Mouse (Mus musculus) gastrocnemius, adult 2 months (tissue): ENCODE measurements around the gene Fgd1. TPM values are rescaled to one million over a fixed set of nuclear protein-coding genes. Genes with fewer than 3 reads are reported as not detected.
A peak's percentile ranks its signal among the peaks of the same experiment; 100 is the strongest.

ENCODE experiments used
- DNase-seq: peaks from one replicate; pipeline ENCODE4 v3.0.0; 2022
- H3K27ac ChIP-seq: fragments of 200-600 bp; 2 replicates; pipeline ENCODE4 v1.8.1; 2022; ENCODE audit warnings: mild to moderate bottlenecking
- H3K4me3 ChIP-seq: fragments of 200-600 bp; 2 replicates; pipeline ENCODE4 v1.8.1; 2022; ENCODE audit warnings: mild to moderate bottlenecking, moderate library complexity
- CTCF ChIP-seq: fragments of 200-600 bp; IDR thresholded peaks from 2 replicates; pipeline ENCODE4 v1.8.1; 2022; ENCODE audit warnings: antibody characterized with exemption, mild to moderate bottlenecking, moderate library complexity
- intact Hi-C: fragments of 180-260 bp; cut with DNase I; formaldehyde crosslinking; loops from one replicate; pipeline ENCODE4 v1.15.1; 2025
- total RNA-seq, 2 experiments: library from RNA; stranded (reverse); gene quantifications; 2 replicates each; pipeline ENCODE4 v1.2.3; 2021

Gene Fgd1
- total RNA-seq, 2 experiments from 2014 or later, result 1.3 to 2.1 TPM

GRCm38 (mm10) chrX:151107301-151108067 is 61.5 kb downstream of the Fgd1 start:
- DNase-seq, result peak; percentile 28
- intact Hi-C loops, result no loop called here
- no peak overlapping the region for H3K4me3 ChIP-seq
- H3K27ac ChIP-seq, result no peak overlapping the region
- no peak for TF ChIP-seq CTCF

GRCm38 (mm10) chrX:151116795-151117194 is 70.8 kb downstream of the Fgd1 start:
- H3K4me3 ChIP-seq, result no peak overlapping the region
- no peak overlapping the region for H3K27ac ChIP-seq
- TF ChIP-seq CTCF, result peak; percentile 76
- intact Hi-C loops, result loop anchor here (5.0 to 10.0 kb wide), 4 partner anchors 102 to 604 kb away; partner anchors contain the start of gene Gnl3l
- peak; percentile 38 for DNase-seq

GRCm38 (mm10) chrX:151117432-151117831 is 71.5 kb downstream of the Fgd1 start:
- peak; percentile 65 for TF ChIP-seq CTCF
- no peak overlapping the region for H3K27ac ChIP-seq
- intact Hi-C loops, result loop anchor here (5.0 to 10.0 kb wide), 4 partner anchors 103 to 605 kb away; partner anchors contain the start of gene Gnl3l
- DNase-seq, result no peak
- H3K4me3 ChIP-seq, result no peak overlapping the region

GRCm38 (mm10) chrX:151123933-151124332 is 78.0 kb downstream of the Fgd1 start:
- TF ChIP-seq CTCF, result no peak
- intact Hi-C loops, result no loop called here
- DNase-seq, result no peak
- Histone ChIP-seq H3K4me3 (no peak overlapping the region), H3K27ac (no peak overlapping the region)

DNA sequence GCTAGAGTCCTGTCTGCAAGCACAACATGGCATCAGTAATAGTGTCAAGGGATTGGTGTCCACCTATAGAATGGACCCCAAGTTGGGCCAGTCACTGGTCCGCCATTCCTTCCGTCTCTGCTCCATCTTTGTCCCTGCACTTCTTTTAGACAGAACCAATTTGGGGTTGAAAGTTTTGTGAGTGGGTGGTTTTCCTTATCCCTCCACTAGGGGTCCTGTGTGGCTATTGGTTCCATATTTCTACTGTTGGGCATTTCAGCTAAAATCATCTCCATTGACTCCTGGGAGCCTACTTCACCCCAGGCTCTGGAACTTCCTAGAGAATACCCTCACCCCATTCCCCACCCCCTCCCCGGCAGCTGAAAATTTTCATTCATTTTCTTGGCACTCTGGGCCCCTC is 84.5 kb downstream of the Fgd1 start:
- no peak overlapping the region for H3K4me3 ChIP-seq
- intact Hi-C loops, result loop anchor here (10.0 kb wide), 2 partner anchors 214 to 394 kb away; partner anchors contain the start of genes Fam120c and Phf8
- no peak overlapping the region for H3K27ac ChIP-seq
- peak; percentile 16; the same call in 1 of the 2 replicates for TF ChIP-seq CTCF
- DNase-seq, result no peak

DNA sequence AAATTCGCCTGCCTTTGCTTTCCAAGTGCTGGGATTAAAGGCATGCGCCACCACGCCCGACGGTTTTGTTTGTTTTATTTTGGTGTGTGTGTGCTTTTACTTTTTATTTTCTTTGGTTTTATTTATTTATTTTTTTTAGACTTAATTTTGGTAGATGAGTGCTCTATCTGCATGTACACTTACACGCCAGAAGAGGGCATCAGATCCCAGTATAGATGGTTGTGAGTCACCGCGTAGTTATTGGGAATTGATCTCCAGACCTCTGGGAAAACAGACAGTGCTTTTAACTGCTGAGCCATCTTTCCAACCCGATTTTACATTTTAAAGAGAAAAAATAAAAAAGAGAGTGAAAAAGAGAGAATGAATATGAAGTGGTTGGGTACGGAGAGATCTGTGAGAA is 86.8 kb downstream of the Fgd1 start:
- peak; percentile 63 for TF ChIP-seq CTCF
- intact Hi-C loops, result loop anchor here (10.0 kb wide), 2 partner anchors 212 to 392 kb away; partner anchors contain the start of genes Fam120c and Phf8
- Histone ChIP-seq H3K4me3 (peak overlapping the region; percentile 51), H3K27ac (no peak overlapping the region)
- DNase-seq, result no peak

Other genes starting within 250 kb of the Fgd1 start
- 10 to 100 TPM; 14.1 to 15.4 TPM for gene Maged2, start 231.8 kb upstream of the Fgd1 start, total RNA-seq
- gene Gnl3l, start 28.8 kb upstream of the Fgd1 start, total RNA-seq, result 10 to 100 TPM; 37.0 to 49.5 TPM
- 1 to 10 TPM; 7.6 to 9.0 TPM for gene Tsr2, start 50.4 kb downstream of the Fgd1 start, total RNA-seq
- gene Wnk3, start 151.9 kb downstream of the Fgd1 start, total RNA-seq, result 1 to 10 TPM in 1 of 2 experiments, under 1 TPM in 1; 0.99 to 1.3 TPM